Mouse (Mus musculus): Measurements from ENCODE around the gene Myo9b.
"Not testable (repeated sequence)": the region's sequence is repeated elsewhere in the genome, so short reads cannot be mapped to it uniquely, and the experiment has no call there.

The Myo9b gene

GRCm38 (mm10) chr8:71272286-71273150 is at the start of gene Myo9b, which contains the start of gene Haus8:
Gene Myo9b (plus strand): TSS chr8:71272714.
Gene Haus8 (minus strand): TSS chr8:71272934.
- in situ Hi-C loops (cut with MboI, MseI) = loop anchor here (10.0 kb wide), 2 partner anchors 378 to 1482 kb away; partner anchors contain the start of genes Rpl18a and Slc5a5

GRCm38 (mm10) chr8:71224560-71224959 is 48.0 kb upstream of the Myo9b start:
- in situ Hi-C loops (cut with MboI, MseI) = no loop called here

GRCm38 (mm10) chr8:71242757-71243156 is 29.8 kb upstream of the Myo9b start:
- in situ Hi-C loops (cut with MboI, MseI) = no loop called here

- in situ Hi-C loops (cut with MboI, MseI) = no loop called here
Observed at GRCm38 (mm10) chr8:71248203-71248602, 24.3 kb upstream of the Myo9b start.

- in situ Hi-C loops (cut with MboI, MseI) = no loop called here
Observed at GRCm38 (mm10) chr8:71256545-71257232, 15.8 kb upstream of the Myo9b start.

- in situ Hi-C loops (cut with MboI, MseI) = no loop called here
Observed at GRCm38 (mm10) chr8:71261234-71261633, 11.3 kb upstream of the Myo9b start.

GRCm38 (mm10) chr8:71267690-71268089 is 4.8 kb upstream of the Myo9b start:
- in situ Hi-C loops (cut with MboI, MseI) = no loop called here

- in situ Hi-C loops (cut with MboI, MseI) = not testable (repeated sequence)
Observed at GRCm38 (mm10) chr8:71268286-71268685, 4.2 kb upstream of the Myo9b start.

- in situ Hi-C loops (cut with MboI, MseI) = loop anchor here (10.0 kb wide), 2 partner anchors 377 to 1483 kb away; partner anchors contain the start of genes Rpl18a and Slc5a5
Observed at GRCm38 (mm10) chr8:71271630-71272029, 884 bp upstream of the Myo9b start.

- in situ Hi-C loops (cut with MboI, MseI) = loop anchor here (10.0 kb wide), 2 partner anchors 378 to 1482 kb away; partner anchors contain the start of genes Rpl18a and Slc5a5
Observed at GRCm38 (mm10) chr8:71273151-71273510, 617 bp downstream of the Myo9b start.

- in situ Hi-C loops (cut with MboI, MseI) = loop anchor here (10.0 kb wide), 2 partner anchors 380 to 1480 kb away; partner anchors contain the start of genes Rpl18a and Slc5a5
Observed at GRCm38 (mm10) chr8:71274478-71274877, 2.0 kb downstream of the Myo9b start.

GRCm38 (mm10) chr8:71276166-71276565 is 3.7 kb downstream of the Myo9b start:
- in situ Hi-C loops (cut with MboI, MseI) = loop anchor here (10.0 kb wide), 2 partner anchors 381 to 1479 kb away; partner anchors contain the start of genes Rpl18a and Slc5a5

GRCm38 (mm10) chr8:71279409-71279808 is 6.9 kb downstream of the Myo9b start:
- in situ Hi-C loops (cut with MboI, MseI) = loop anchor here (10.0 kb wide), 2 partner anchors 385 to 1475 kb away; partner anchors contain the start of genes Rpl18a and Slc5a5

GRCm38 (mm10) chr8:71281731-71282130 is 9.2 kb downstream of the Myo9b start:
- in situ Hi-C loops (cut with MboI, MseI) = loop anchor here (5.0 kb wide), 1 partner anchor 456 kb away; no protein-coding TSS in a partner anchor

GRCm38 (mm10) chr8:71282621-71283020 is 10.1 kb downstream of the Myo9b start:
- in situ Hi-C loops (cut with MboI, MseI) = loop anchor here (5.0 kb wide), 1 partner anchor 455 kb away; no protein-coding TSS in a partner anchor

- in situ Hi-C loops (cut with MboI, MseI) = not testable (repeated sequence)
Observed at GRCm38 (mm10) chr8:71286223-71286622, 13.7 kb downstream of the Myo9b start.

GRCm38 (mm10) chr8:71288441-71288949 is 16.0 kb downstream of the Myo9b start:
- in situ Hi-C loops (cut with MboI, MseI) = no loop called here

GRCm38 (mm10) chr8:71289098-71289497 is 16.6 kb downstream of the Myo9b start:
- in situ Hi-C loops (cut with MboI, MseI) = no loop called here

- in situ Hi-C loops (cut with MboI, MseI) = no loop called here
Observed at GRCm38 (mm10) chr8:71290211-71290610, 17.7 kb downstream of the Myo9b start.

GRCm38 (mm10) chr8:71290911-71291310 is 18.4 kb downstream of the Myo9b start:
- in situ Hi-C loops (cut with MboI, MseI) = no loop called here

GRCm38 (mm10) chr8:71291351-71291750 is 18.8 kb downstream of the Myo9b start:
- in situ Hi-C loops (cut with MboI, MseI) = no loop called here

- in situ Hi-C loops (cut with MboI, MseI) = not testable (repeated sequence)
Observed at GRCm38 (mm10) chr8:71293930-71294329, 21.4 kb downstream of the Myo9b start.
